Mouse (Mus musculus): ENCODE results near the gene Emp2. TPM values are rescaled to one million over a fixed set of nuclear protein-coding genes. Genes with fewer than 3 reads are reported as not detected.
"Not testable (repeated sequence)": the region's sequence is repeated elsewhere in the genome, so short reads cannot be mapped to it uniquely, and the experiment has no call there.

Gene Emp2
- total and polyA plus RNA-seq, 3 experiments: 0.09 TPM; not detected in 2

- TF ChIP-seq KAT2A (IDR thresholded peaks at IDR 0.05; ENCODE audit: insufficient replicate concordance, low read length) (no peak), CHD2 (IDR thresholded peaks at IDR 0.05; ENCODE audit: low read length) (no peak), USF2 (conservative IDR thresholded peaks at IDR 0.05; ENCODE audit: low read depth, low read length) (no peak), MAFK (IDR thresholded peaks at IDR 0.05; ENCODE audit: insufficient replicate concordance, low read length) (no peak), POLR2A (IDR thresholded peaks at IDR 0.05; ENCODE audit: low read depth, low read length) (no peak), SMC3 (IDR thresholded peaks at IDR 0.05; ENCODE audit: low read depth, low read length) (peak; percentile 97), EP300 (IDR thresholded peaks at IDR 0.05; ENCODE audit: low read length) (no peak), USF1 (IDR thresholded peaks at IDR 0.05; ENCODE audit: low read depth, low read length) (no peak), NRF1 (IDR thresholded peaks at IDR 0.05; ENCODE audit: low read depth, low read length) (0 out of 2 replicates have a peak, but pooled peaks have one; percentile 19), RCOR1 (conservative IDR thresholded peaks at IDR 0.05; ENCODE audit: low read depth, low read length) (no peak)
These were observed 33.3 kb downstream of the Emp2 start (continued) for GRCm38 (mm10) chr16:10280286-10280951.

- TF ChIP-seq JUN (IDR thresholded peaks at IDR 0.05; ENCODE audit: insufficient read depth, low read depth, low read length) (peak; percentile 62), MAX (IDR thresholded peaks at IDR 0.05; ENCODE audit: low read length) (peak; percentile 47; the same call in 1 of the 2 replicates), CHD2 (IDR thresholded peaks at IDR 0.05; ENCODE audit: low read length) (peak; percentile 33; the same call in 1 of the 2 replicates), JUND (conservative IDR thresholded peaks at IDR 0.05; ENCODE audit: low read depth, low read length) (peak; percentile 80), RCOR1 (conservative IDR thresholded peaks at IDR 0.05; ENCODE audit: low read depth, low read length) (peak; percentile 66; the same call in 1 of the 2 replicates), SIN3A (IDR thresholded peaks at IDR 0.05; ENCODE audit: low read length) (0 out of 2 replicates have a peak, but pooled peaks have one; percentile 41), IRF4 (IDR thresholded peaks at IDR 0.05; ENCODE audit: low read depth, low read length) (peak; percentile 86), ETS1 (conservative IDR thresholded peaks at IDR 0.05; ENCODE audit: low read depth, low read length) (peak; percentile 87), BHLHE40 (IDR thresholded peaks at IDR 0.05; ENCODE audit: low read depth, low read length) (peak; percentile 96), MXI1 (IDR thresholded peaks at IDR 0.05; ENCODE audit: low read depth, low read length) (0 out of 2 replicates have a peak, but pooled peaks have one; percentile 21), MAFK (IDR thresholded peaks at IDR 0.05; ENCODE audit: insufficient replicate concordance, low read length) (peak; percentile 68; the same call in 1 of the 2 replicates), ZNF384 (IDR thresholded peaks at IDR 0.05; ENCODE audit: low read depth, low read length) (peak; percentile 27; the same call in 1 of the 2 replicates), MYC (IDR thresholded peaks at IDR 0.05; ENCODE audit: low read depth, low read length) (peak; percentile 45; the same call in 1 of the 2 replicates), MEF2A (IDR thresholded peaks at IDR 0.05; ENCODE audit: borderline replicate concordance, low read depth, low read length) (peak; percentile 50; the same call in 1 of the 2 replicates), EP300 (IDR thresholded peaks at IDR 0.05; ENCODE audit: low read length) (peak; percentile 90), TCF12 (IDR thresholded peaks at IDR 0.05; ENCODE audit: low read depth, low read length) (peak; percentile 82)
- H3K4me2 ChIP-seq (ENCODE audit: insufficient read depth, low read depth, poor library complexity, severe bottlenecking); H3K9ac ChIP-seq (ENCODE audit: insufficient read depth, low read depth); H3K79me2 ChIP-seq (replicated peaks; ENCODE audit: control insufficient read depth, extremely low read depth, insufficient read depth, poor library complexity, severe bottlenecking); H3K27ac ChIP-seq (ENCODE audit: insufficient read depth, low read depth); H3K4me3 ChIP-seq (replicated peaks in 1 of 3; ENCODE audit: low read depth in 2 of 3, low read length in 2 of 3, poor library complexity in 1 of 3); H3K36me3 ChIP-seq (replicated peaks in 1 of 2; ENCODE audit: control insufficient read depth in 1 of 2, insufficient read depth in 1 of 2, low read length in 1 of 2); dilution Hi-C loops (cut with MboI; ENCODE audit: extremely low pct_ligation_motif_present, extremely low pct_unique_long_range_greater_than_20kb, low sequenced_read_pairs); H3K9me3 ChIP-seq (replicated peaks; ENCODE audit: low read length): not testable (repeated sequence)
- peak; percentile 79 for DNase-seq (ENCODE audit: extremely low read depth)
- H3K4me1 ChIP-seq (ENCODE audit: control insufficient read depth in 1 of 2, insufficient read depth in 2 of 2): peaks cover 0 to 23% of the 10 kb centered on the region in 2 experiments; a peak in 2 of 4 replicates
- peaks cover 33% of the 10 kb centered on the region for H3K27me3 ChIP-seq (replicated peaks)
- in situ Hi-C loops (cut with MboI; ENCODE audit: low pct_ligation_motif_present, low pct_unique_long_range_greater_than_20kb, low sequenced_read_pairs): loop anchor here (5.0 to 10.0 kb wide), 3 partner anchors 121 to 241 kb away; partner anchors contain the start of gene Tekt5
These were observed 37.0 kb downstream of the Emp2 start for GRCm38 (mm10) chr16:10276778-10277177.
